Mouse (Mus musculus) neural tube, embryonic 14.5 days (tissue): Measurements from ENCODE around the gene Hnf1b. TPM values are rescaled to one million over a fixed set of nuclear protein-coding genes. Genes with fewer than 3 reads are reported as not detected.

Experiments
- ATAC-seq: fragments of 200-750 bp; cut with Nextera tagmentation; 2 replicates; pipeline ENCODE4 v1.8.0; 2017; ENCODE audit warnings: low read depth, mild to moderate bottlenecking, moderate TSS enrichment, moderate library complexity
- H3K27ac ChIP-seq: fragments of 300-500 bp; sonication (generic); 2 replicates; pipeline ENCODE4 v1.5.1; 2014; ENCODE audit warnings: low read depth, mild to moderate bottlenecking, control low read depth, low read length, moderate library complexity, mixed read lengths
- H3K27me3 ChIP-seq: fragments of 300-500 bp; sonication (generic); 2 replicates; pipeline ENCODE4 v1.6.1; 2014; ENCODE audit warnings: low read length; ENCODE audit not compliant: control insufficient read depth, insufficient read depth
- H3K36me3 ChIP-seq: fragments of 300-500 bp; sonication (generic); 2 replicates; pipeline ENCODE4 v1.6.1; 2014; ENCODE audit warnings: low read length, mixed read lengths; ENCODE audit not compliant: control insufficient read depth, insufficient read depth
- H3K4me1 ChIP-seq: fragments of 300-500 bp; sonication (generic); 2 replicates; pipeline ENCODE4 v1.6.1; 2014; ENCODE audit warnings: low read length; ENCODE audit not compliant: control insufficient read depth, insufficient read depth
- H3K4me2 ChIP-seq: fragments of 300-500 bp; sonication (generic); 2 replicates; pipeline ENCODE4 v1.6.1; 2014; ENCODE audit warnings: mild to moderate bottlenecking, low read depth, low read length, control low read depth
- H3K4me3 ChIP-seq: fragments of 300-500 bp; sonication (generic); 2 replicates; pipeline ENCODE4 v1.5.1; 2014; ENCODE audit warnings: low read depth, low read length, control low read depth, mixed read lengths
- H3K9ac ChIP-seq: fragments of 300-500 bp; sonication (generic); replicated peaks from 2 replicates; pipeline ENCODE4 v1.6.1; 2014; ENCODE audit warnings: low read depth, mild to moderate bottlenecking, control low read depth, low read length, mixed read lengths
- H3K9me3 ChIP-seq: fragments of 300-500 bp; sonication (generic); 2 replicates; pipeline ENCODE4 v1.6.1; 2016; ENCODE audit warnings: low read length; ENCODE audit not compliant: control insufficient read depth
- WGBS: fragments of 180-500 bp; shearing (Covaris S2); extraction: QIAGEN DNeasy Blood & Tissue Kit; methylation state at CpG from one replicate; pipeline ENCODE4 v1.1.7; 2014; 5-methylcytosine and 5-hydroxymethylcytosine counted together
- polyA plus RNA-seq: library from polyadenylated mRNA; unstranded; fragments of >200 nt; fragmentation: Nextera tagmentation; extraction: Ambion mirVana; gene quantifications from 2 replicates; pipeline ENCODE4 v1.2.1, GENCODE M21; 2014

The Hnf1b gene
- polyA plus RNA-seq, 1 experiment from 2014 or later, result 0.63 TPM

GRCm38 (mm10) chr11:83902812-83903211 is 52.9 kb downstream of the Hnf1b start:
- ATAC-seq, result no peak
- Histone ChIP-seq H3K4me1 (no peaks in the 10 kb centered on the region), H3K9me3 (no peaks in the 10 kb centered on the region), H3K4me3 (no peak overlapping the region), H3K4me2 (no peak overlapping the region), H3K36me3 (no peaks in the 10 kb centered on the region), H3K27me3 (no peaks in the 10 kb centered on the region), H3K9ac (no peak overlapping the region), H3K27ac (no peak overlapping the region)
- WGBS, result 86% methylated on average over 3 of the region's 3 CpGs

GRCm38 (mm10) chr11:83905756-83906155 is 55.9 kb downstream of the Hnf1b start:
- Histone ChIP-seq H3K9me3 (no peaks in the 10 kb centered on the region), H3K27ac (no peak overlapping the region), H3K4me2 (no peak overlapping the region), H3K9ac (no peak overlapping the region), H3K4me3 (no peak overlapping the region), H3K36me3 (no peaks in the 10 kb centered on the region), H3K27me3 (no peaks in the 10 kb centered on the region), H3K4me1 (no peaks in the 10 kb centered on the region)
- WGBS, result 53% methylated on average over 5 of the region's 5 CpGs
- no peak for ATAC-seq

- no peak for ATAC-seq
Measured at GRCm38 (mm10) chr11:83908376-83908775, 58.5 kb downstream of the Hnf1b start.

GRCm38 (mm10) chr11:83913824-83914311 is 64.0 kb downstream of the Hnf1b start:
- no peak overlapping the region for H3K27ac ChIP-seq
- no peaks in the 10 kb centered on the region for H3K27me3 ChIP-seq
- H3K4me2 ChIP-seq, result no peak overlapping the region
- no peak for ATAC-seq
- no peaks in the 10 kb centered on the region for H3K4me1 ChIP-seq
- H3K9ac ChIP-seq, result no peak overlapping the region
- 16% methylated on average over 8 of the region's 8 CpGs for WGBS
- no peak overlapping the region for H3K4me3 ChIP-seq
- H3K36me3 ChIP-seq, result no peaks in the 10 kb centered on the region
- no peaks in the 10 kb centered on the region for H3K9me3 ChIP-seq

More at GRCm38 (mm10) chr11:83908376-83908775, 58.5 kb downstream of the Hnf1b start:
- Histone ChIP-seq H3K27ac (no peak overlapping the region), H3K4me1 (no peaks in the 10 kb centered on the region), H3K4me3 (no peak overlapping the region), H3K36me3 (no peaks in the 10 kb centered on the region), H3K4me2 (no peak overlapping the region), H3K9ac (no peak overlapping the region), H3K27me3 (no peaks in the 10 kb centered on the region), H3K9me3 (no peaks in the 10 kb centered on the region)
- WGBS, result 18% methylated on average over 7 of the region's 7 CpGs

- H3K4me1 ChIP-seq, result no peaks in the 10 kb centered on the region
- H3K36me3 ChIP-seq, result no peaks in the 10 kb centered on the region
- no peak overlapping the region for H3K4me3 ChIP-seq
- no peak overlapping the region for H3K27ac ChIP-seq
- H3K27me3 ChIP-seq, result no peaks in the 10 kb centered on the region
- ATAC-seq, result no peak
- no peaks in the 10 kb centered on the region for H3K9me3 ChIP-seq
- no peak overlapping the region for H3K9ac ChIP-seq
- WGBS, result 85% methylated on average over 4 of the region's 4 CpGs
- no peak overlapping the region for H3K4me2 ChIP-seq
Measured at GRCm38 (mm10) chr11:83914501-83914900, 64.6 kb downstream of the Hnf1b start.

GRCm38 (mm10) chr11:83922600-83922999 is 72.7 kb downstream of the Hnf1b start:
- Histone ChIP-seq H3K9ac (no peak overlapping the region), H3K36me3 (no peaks in the 10 kb centered on the region), H3K27ac (no peak overlapping the region), H3K4me3 (no peak overlapping the region), H3K9me3 (no peaks in the 10 kb centered on the region), H3K27me3 (no peaks in the 10 kb centered on the region), H3K4me1 (no peaks in the 10 kb centered on the region), H3K4me2 (no peak overlapping the region)
- no peak for ATAC-seq
- WGBS, result 72% methylated on average over 2 of the region's 2 CpGs

GRCm38 (mm10) chr11:83927097-83927496 is 77.2 kb downstream of the Hnf1b start:
- Histone ChIP-seq H3K9me3 (no peaks in the 10 kb centered on the region), H3K4me2 (no peak overlapping the region), H3K4me3 (no peak overlapping the region), H3K27me3 (no peaks in the 10 kb centered on the region), H3K27ac (no peak overlapping the region), H3K4me1 (no peaks in the 10 kb centered on the region), H3K36me3 (no peaks in the 10 kb centered on the region), H3K9ac (no peak overlapping the region)
- WGBS, result 65% methylated on average over 3 of the region's 3 CpGs
- no peak for ATAC-seq

GRCm38 (mm10) chr11:83932506-83933106 is 82.7 kb downstream of the Hnf1b start:
- no peaks in the 10 kb centered on the region for H3K27me3 ChIP-seq
- H3K36me3 ChIP-seq, result no peaks in the 10 kb centered on the region
- no peak overlapping the region for H3K9ac ChIP-seq
- no peak overlapping the region for H3K4me3 ChIP-seq
- H3K4me1 ChIP-seq, result no peaks in the 10 kb centered on the region
- 87% methylated on average over 10 of the region's 10 CpGs for WGBS
- no peak overlapping the region for H3K4me2 ChIP-seq
- no peak overlapping the region for H3K27ac ChIP-seq
- ATAC-seq, result no peak
- no peaks in the 10 kb centered on the region for H3K9me3 ChIP-seq

GRCm38 (mm10) chr11:83933376-83933775 is 83.5 kb downstream of the Hnf1b start:
- H3K9ac ChIP-seq, result no peak overlapping the region
- H3K4me1 ChIP-seq, result no peaks in the 10 kb centered on the region
- no peaks in the 10 kb centered on the region for H3K36me3 ChIP-seq
- H3K27me3 ChIP-seq, result no peaks in the 10 kb centered on the region
- ATAC-seq, result no peak
- H3K4me2 ChIP-seq, result no peak overlapping the region
- 94% methylated on average over 4 of the region's 4 CpGs for WGBS
- no peak overlapping the region for H3K4me3 ChIP-seq
- H3K9me3 ChIP-seq, result no peaks in the 10 kb centered on the region
- no peak overlapping the region for H3K27ac ChIP-seq
